Mouse (Mus musculus) midbrain, embryonic 10.5 days (tissue): ENCODE measurements at regions not wholly inside any gene's neighbourhood (a gene's known extent, or its start where the extent isn't known, plus 50 kb on each side); places are given as distances from the start of the nearest gene placed in this dataset.

ENCODE experiments used
- DNase-seq: peaks from one replicate; pipeline ENCODE4 v3.0.0-alpha.2; 2017; ENCODE audit warnings: low spot score
- H3K27ac ChIP-seq: fragments of 300-500 bp; sonication (generic); replicated peaks from 2 replicates; pipeline ENCODE4 v1.5.1; 2016; ENCODE audit warnings: mild to moderate bottlenecking
- H3K27me3 ChIP-seq: fragments of 300-500 bp; sonication (generic); 2 replicates; pipeline ENCODE4 v1.6.1; 2016; ENCODE audit warnings: low read depth, mild to moderate bottlenecking; ENCODE audit not compliant: poor library complexity, severe bottlenecking
- H3K36me3 ChIP-seq: fragments of 300-500 bp; sonication (generic); 2 replicates; pipeline ENCODE4 v1.6.1; 2016; ENCODE audit warnings: mild to moderate bottlenecking, moderate library complexity
- H3K4me1 ChIP-seq: fragments of 300-500 bp; sonication (generic); 2 replicates; pipeline ENCODE4 v1.6.1; 2016
- H3K4me3 ChIP-seq: fragments of 300-500 bp; sonication (generic); 2 replicates; pipeline ENCODE4 v1.5.1; 2016; ENCODE audit warnings: mild to moderate bottlenecking, moderate library complexity
- H3K9me3 ChIP-seq: fragments of 300-500 bp; sonication (generic); replicated peaks from 2 replicates; pipeline ENCODE4 v1.6.1; 2016; ENCODE audit warnings: mild to moderate bottlenecking
- WGBS: fragments of 180-500 bp; shearing (Covaris S2); methylation state at CpG from one replicate; pipeline ENCODE4 v1.1.7; 2016; 5-methylcytosine and 5-hydroxymethylcytosine counted together

- DNase-seq = no peak
- WGBS = 85% methylated on average over 1 of the region's 1 CpGs
- Histone ChIP-seq H3K27me3 (no peaks in the 10 kb centered on the region), H3K4me1 (no peaks in the 10 kb centered on the region), H3K9me3 (no peaks in the 10 kb centered on the region), H3K27ac (no peak overlapping the region), H3K4me3 (no peak overlapping the region), H3K36me3 (no peaks in the 10 kb centered on the region)
Measured at GRCm38 (mm10) chr1:18338871-18339270, 73.9 kb upstream of the Defb41 start.
